8 mouse cellular contexts compared by ENCODE assay signal in the genomic region with DNA sequence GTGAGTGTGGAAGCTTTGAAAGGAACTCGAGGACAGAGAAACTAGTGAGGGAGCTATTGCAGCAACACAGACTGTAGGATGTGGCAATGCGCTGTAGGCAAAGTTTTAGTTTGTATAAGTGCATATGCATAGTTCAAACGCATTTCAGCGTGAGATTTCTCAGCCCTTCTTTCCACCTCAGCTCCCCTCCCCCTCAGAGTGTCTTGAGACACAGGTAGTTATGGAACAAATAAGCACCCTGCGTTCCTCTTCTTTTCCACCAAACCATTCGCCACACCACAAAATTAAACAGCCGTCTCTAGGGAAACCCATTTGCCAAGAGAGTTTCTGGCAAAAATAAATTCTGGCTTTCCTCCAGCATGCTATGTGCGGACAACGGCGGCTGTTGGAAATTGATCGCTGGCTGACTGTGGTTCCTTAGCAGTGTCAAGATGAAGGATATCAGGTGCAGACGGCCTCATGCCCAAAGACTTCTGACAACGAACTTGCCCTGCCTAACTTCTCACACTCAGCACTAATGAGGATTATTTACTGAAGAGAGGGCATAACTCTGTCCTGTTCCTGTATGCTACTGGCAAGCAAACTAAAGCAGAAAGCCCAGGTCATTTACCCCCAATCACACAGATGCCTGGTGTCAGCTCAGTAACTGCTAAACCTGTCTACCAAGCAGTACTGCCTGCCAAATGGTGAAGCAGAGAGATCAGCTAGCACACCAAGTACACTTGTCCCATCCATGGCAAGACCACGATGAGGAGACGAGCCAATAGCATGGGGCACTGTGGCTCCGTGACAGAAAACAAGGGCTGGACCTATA. TPM values are rescaled to one million over a fixed set of nuclear protein-coding genes. Genes with fewer than 3 reads are reported as not detected.
DNase-seq lines count a peak whose midpoint lies in the region; ATAC-seq and TF ChIP-seq lines count a peak whose summit lies in the region.

No protein-coding gene starts in this region.

- H3K4me2 ChIP-seq in hindbrain, embryonic 15.5 days = peak overlapping the region; percentile 22
- no peak overlapping the region for H3K4me2 ChIP-seq in hindbrain, embryonic 13.5 days
- peak overlapping the region; percentile 54 for H3K4me2 ChIP-seq in heart, embryonic 15.5 days

- peaks cover 4% of the 10 kb centered on the region for H3K79me2 ChIP-seq in MEL (ENCODE audit: control insufficient read depth, insufficient read depth, low read length, poor library complexity)

- H3K9me3 ChIP-seq in hindbrain, embryonic 15.5 days = no peaks in the 10 kb centered on the region
- no peaks in the 10 kb centered on the region for H3K9me3 ChIP-seq in hindbrain, embryonic 13.5 days
- no peaks in the 10 kb centered on the region for H3K9me3 ChIP-seq in MEL (replicated peaks; ENCODE audit: insufficient read depth, low read length)
- no peaks in the 10 kb centered on the region for H3K9me3 ChIP-seq in heart, embryonic 15.5 days (replicated peaks)

- no peak overlapping the region for H3K9ac ChIP-seq in hindbrain, embryonic 15.5 days
- H3K9ac ChIP-seq in hindbrain, embryonic 13.5 days = no peak overlapping the region
- H3K9ac ChIP-seq in MEL (ENCODE audit: control insufficient read depth, low read depth, low read length, poor library complexity, severe bottlenecking) = peak overlapping the region; percentile 64
- H3K9ac ChIP-seq in heart, embryonic 15.5 days = no peak overlapping the region

- no peak; a peak in 1 of 4 replicates for TF ChIP-seq POLR2A in MEL (IDR thresholded peaks at IDR 0.05; ENCODE audit: control insufficient read depth in 1 of 2, insufficient read depth in 1 of 2, low read depth in 1 of 2, low read length in 2 of 2, poor library complexity in 1 of 2)

- peaks cover 18% of the 10 kb centered on the region for H3K4me1 ChIP-seq in hindbrain, embryonic 15.5 days (replicated peaks)
- peaks cover 13% of the 10 kb centered on the region for H3K4me1 ChIP-seq in hindbrain, embryonic 13.5 days (replicated peaks)
- H3K4me1 ChIP-seq in MEL (ENCODE audit: control insufficient read depth in 1 of 2, insufficient read depth in 2 of 2, low read length in 2 of 2) = peaks cover 37 to 47% of the 10 kb centered on the region in 2 experiments
- peaks cover 30% of the 10 kb centered on the region for H3K4me1 ChIP-seq in heart, embryonic 15.5 days (replicated peaks)

- TF ChIP-seq CTCF in MEL (IDR thresholded peaks at IDR 0.05 in 2 of 3, conservative IDR thresholded peaks at IDR 0.05 in 1 of 3; ENCODE audit: control insufficient read depth in 1 of 3, insufficient read depth in 1 of 3, low read depth in 2 of 3, low read length in 3 of 3, poor library complexity in 1 of 3, severe bottlenecking in 1 of 3) = no peak

- no peaks in the 10 kb centered on the region for H3K36me3 ChIP-seq in hindbrain, embryonic 15.5 days
- no peaks in the 10 kb centered on the region for H3K36me3 ChIP-seq in hindbrain, embryonic 13.5 days
- H3K36me3 ChIP-seq in MEL (ENCODE audit: control insufficient read depth in 1 of 2, insufficient read depth in 2 of 2, low read length in 2 of 2) = peaks cover 0 to 50% of the 10 kb centered on the region in 2 experiments; a peak in 2 of 4 replicates
- no peaks in the 10 kb centered on the region for H3K36me3 ChIP-seq in heart, embryonic 15.5 days

- ATAC-seq in hindbrain, embryonic 15.5 days (ENCODE audit: low FRiP score, low read depth) = peak; percentile 59
- no peak for ATAC-seq in hindbrain, embryonic 13.5 days (ENCODE audit: low FRiP score)
- ATAC-seq in heart, embryonic 15.5 days (replicated peaks; ENCODE audit: insufficient number of reproducible peaks, insufficient read depth, low FRiP score, low read depth) = 0 out of 2 replicates have a peak, but pooled peaks have one; percentile 22

- TF ChIP-seq EP300 in MEL (IDR thresholded peaks at IDR 0.05; ENCODE audit: low read depth in 1 of 2, low read length in 2 of 2) = peak in 1 of 2 experiments; percentile 71; a peak in 3 of 4 replicates

- H3K27me3 ChIP-seq in hindbrain, embryonic 15.5 days = no peaks in the 10 kb centered on the region
- no peaks in the 10 kb centered on the region for H3K27me3 ChIP-seq in hindbrain, embryonic 13.5 days
- no peaks in the 10 kb centered on the region for H3K27me3 ChIP-seq in MEL (ENCODE audit: control insufficient read depth in 1 of 2, insufficient read depth in 2 of 2, low read length in 2 of 2)
- H3K27me3 ChIP-seq in heart, embryonic 15.5 days = no peaks in the 10 kb centered on the region

- peak; percentile 80 for DNase-seq in MEL (ENCODE audit: low read depth, low spot score)
- peak; percentile 36 to 51 for DNase-seq in cerebellum, postnatal 36 days
- peak; percentile 55 to 65 for DNase-seq in left cerebral cortex, postnatal 14 days (ENCODE audit: low spot score in 2 of 2)
- peak; percentile 81 for DNase-seq in naive thymus-derived CD4-positive, alpha-beta T cell, adult 2 months (ENCODE audit: low read depth)
- DNase-seq in embryo, embryonic 9.5 days (ENCODE audit: extremely low spot score) = no peak

- WGBS in hindbrain, embryonic 15.5 days = 59% methylated on average over 16 of the region's 16 CpGs
- WGBS in hindbrain, embryonic 13.5 days = 75% methylated on average over 16 of the region's 16 CpGs
- 32% methylated on average over 16 of the region's 16 CpGs for WGBS in heart, embryonic 15.5 days

- no peak overlapping the region for H3K4me3 ChIP-seq in hindbrain, embryonic 15.5 days
- H3K4me3 ChIP-seq in hindbrain, embryonic 13.5 days = no peak overlapping the region
- peak overlapping the region; percentile 45 to 54 for H3K4me3 ChIP-seq in MEL (ENCODE audit: control insufficient read depth in 1 of 2, insufficient read depth in 1 of 2, low read depth in 2 of 2, low read length in 2 of 2)
- H3K4me3 ChIP-seq in heart, embryonic 15.5 days = peak overlapping the region; percentile 10

- no peak for TF ChIP-seq RAD21 in MEL (IDR thresholded peaks at IDR 0.05; ENCODE audit: low read depth, low read length)

- intact Hi-C loops in left cerebral cortex, postnatal 14 days (cut with DNase I) = no loop called here

- H3K27ac ChIP-seq in hindbrain, embryonic 15.5 days (replicated peaks) = no peak overlapping the region
- no peak overlapping the region; the same call in 1 of the 2 replicates for H3K27ac ChIP-seq in hindbrain, embryonic 13.5 days
- peak overlapping the region; percentile 92 for H3K27ac ChIP-seq in MEL (ENCODE audit: control insufficient read depth, low read depth, low read length)
- peak overlapping the region; percentile 67 for H3K27ac ChIP-seq in heart, embryonic 15.5 days

TF ChIP-seq in MEL, 35 proteins besides CTCF, POLR2A, EP300 and RAD21:
- TF ChIP-seq ETS1 (IDR thresholded peaks at IDR 0.05; ENCODE audit: low read depth, low read length) (peak; percentile 76), TBP (IDR thresholded peaks at IDR 0.05; ENCODE audit: low read depth, low read length) (peak; percentile 30; the same call in 1 of the 2 replicates), CHD2 (IDR thresholded peaks at IDR 0.05; ENCODE audit: low read length) (no peak), SIN3A (IDR thresholded peaks at IDR 0.05; ENCODE audit: low read length) (no peak; the same call in 1 of the 2 replicates), MAZ (IDR thresholded peaks at IDR 0.05; ENCODE audit: low read depth, low read length) (no peak), E2F4 (IDR thresholded peaks at IDR 0.05; ENCODE audit: borderline replicate concordance, low read depth, low read length) (no peak), POLR2AphosphoS2 (IDR thresholded peaks at IDR 0.05; ENCODE audit: low read length) (no peak), ZNF384 (IDR thresholded peaks at IDR 0.05; ENCODE audit: low read depth, low read length) (0 out of 2 replicates have a peak, but pooled peaks have one; percentile 5), TCF12 (IDR thresholded peaks at IDR 0.05; ENCODE audit: low read depth, low read length) (peak; percentile 36; the same call in 1 of the 2 replicates), ZKSCAN1 (IDR thresholded peaks at IDR 0.05; ENCODE audit: low read depth, low read length) (no peak), ELF1 (IDR thresholded peaks at IDR 0.05; ENCODE audit: low read depth, low read length) (no peak), CHD1 (IDR thresholded peaks at IDR 0.05; ENCODE audit: low read depth, low read length) (0 out of 2 replicates have a peak, but pooled peaks have one; percentile 20), TAL1 (IDR thresholded peaks at IDR 0.05; ENCODE audit: low read length) (0 out of 2 replicates have a peak, but pooled peaks have one; percentile 18)

RNA-seq across cellular contexts. Expression of a gene that starts 25.2 kb away (rescaled TPM):
- 58.7 and 62.0 TPM in 2 replicates for polyA plus RNA-seq in hindbrain, embryonic 15.5 days (2015; fragmentation: Nextera tagmentation; extraction: Ambion mirVana)
- 44.6 and 49.3 TPM in 2 replicates for polyA plus RNA-seq in hindbrain, embryonic 13.5 days (2015; fragmentation: Nextera tagmentation; extraction: Ambion mirVana)
- total RNA-seq in MEL (2012; rRNA removed) = 8.0 and 10.6 TPM in 2 replicates
- polyA plus RNA-seq in MEL (2012; ENCODE audit: insufficient read depth in 1 of 2, insufficient read length in 2 of 2, low read depth in 1 of 2, low replicate concordance in 2 of 2, missing spikeins in 1 of 2) = 1 to 10 TPM in 1 of 2 experiments, not detected in 1; 8.5 TPM
- 19.1 and 20.2 TPM in 2 replicates for polyA plus RNA-seq in heart, embryonic 15.5 days (2015; fragmentation: Nextera tagmentation; extraction: Ambion mirVana)
- total RNA-seq in left cerebral cortex, postnatal 14 days (2021) = 10 to 100 TPM; 42.3 to 47.3 TPM

Comparison
In these comparisons a context has a peak if more than half of its experiments do, and no peak if none do; other contexts are left out.
1. H3K27ac ChIP-seq: peak in MEL (single experiment) and heart, embryonic 15.5 days (single experiment); none in hindbrain, embryonic 15.5 days (single experiment) and hindbrain, embryonic 13.5 days (single experiment).
2. H3K4me3 ChIP-seq: peak in MEL (2 of 2) and heart, embryonic 15.5 days (single experiment); none in hindbrain, embryonic 15.5 days (single experiment) and hindbrain, embryonic 13.5 days (single experiment).